Mouse (Mus musculus) hindbrain, embryonic 16.5 days (tissue): ENCODE results near the gene Plac8. TPM values are rescaled to one million over a fixed set of nuclear protein-coding genes. Genes with fewer than 3 reads are reported as not detected.

Experiments used
- ATAC-seq: fragments of 200-750 bp; cut with Nextera tagmentation; 2 replicates; pipeline ENCODE4 v1.8.0; 2017; ENCODE audit warnings: moderate TSS enrichment, moderate library complexity
- H3K27ac ChIP-seq: fragments of 300-500 bp; sonication (generic); 2 replicates; pipeline ENCODE4 v1.5.1; 2014; ENCODE audit warnings: low read depth, mild to moderate bottlenecking, control low read depth, low read length, moderate library complexity
- H3K27me3 ChIP-seq: fragments of 300-500 bp; sonication (generic); replicated peaks from 2 replicates; pipeline ENCODE4 v1.6.1; 2014; ENCODE audit warnings: low read length; ENCODE audit not compliant: control insufficient read depth, insufficient read depth
- H3K36me3 ChIP-seq: fragments of 300-500 bp; sonication (generic); 2 replicates; pipeline ENCODE4 v1.6.1; 2014; ENCODE audit warnings: mild to moderate bottlenecking, low read length, moderate library complexity, mixed read lengths; ENCODE audit not compliant: control insufficient read depth, insufficient read depth
- H3K4me1 ChIP-seq: fragments of 300-500 bp; sonication (generic); 2 replicates; pipeline ENCODE4 v1.6.1; 2014; ENCODE audit warnings: low read depth, low read length; ENCODE audit not compliant: control insufficient read depth, insufficient read depth
- H3K4me2 ChIP-seq: fragments of 300-500 bp; sonication (generic); 2 replicates; pipeline ENCODE4 v1.6.1; 2014; ENCODE audit warnings: mild to moderate bottlenecking, low read length, control low read depth, moderate library complexity
- H3K4me3 ChIP-seq: fragments of 300-500 bp; sonication (generic); 2 replicates; pipeline ENCODE4 v1.5.1; 2014; ENCODE audit warnings: mild to moderate bottlenecking, low read length, control low read depth, moderate library complexity
- H3K9ac ChIP-seq: fragments of 300-500 bp; sonication (generic); 2 replicates; pipeline ENCODE4 v1.6.1; 2014; ENCODE audit warnings: low read depth, mild to moderate bottlenecking, control low read depth, low read length, moderate library complexity
- H3K9me3 ChIP-seq: fragments of 300-500 bp; sonication (generic); 2 replicates; pipeline ENCODE4 v1.6.1; 2014; ENCODE audit warnings: mild to moderate bottlenecking, low read length, moderate library complexity; ENCODE audit not compliant: control insufficient read depth
- WGBS: fragments of 180-500 bp; shearing (Covaris S2); extraction: QIAGEN DNeasy Blood & Tissue Kit; methylation state at CpG from one replicate; pipeline ENCODE4 v1.1.7; 2014; 5-methylcytosine and 5-hydroxymethylcytosine counted together
- polyA plus RNA-seq: library from polyadenylated mRNA; unstranded; fragments of >200 nt; fragmentation: Nextera tagmentation; extraction: Ambion mirVana; gene quantifications from 2 replicates; pipeline ENCODE4 v1.2.1, GENCODE M21; 2015

The Plac8 gene
- polyA plus RNA-seq, 1 experiment from 2014 or later, result 0.65 TPM

DNA sequence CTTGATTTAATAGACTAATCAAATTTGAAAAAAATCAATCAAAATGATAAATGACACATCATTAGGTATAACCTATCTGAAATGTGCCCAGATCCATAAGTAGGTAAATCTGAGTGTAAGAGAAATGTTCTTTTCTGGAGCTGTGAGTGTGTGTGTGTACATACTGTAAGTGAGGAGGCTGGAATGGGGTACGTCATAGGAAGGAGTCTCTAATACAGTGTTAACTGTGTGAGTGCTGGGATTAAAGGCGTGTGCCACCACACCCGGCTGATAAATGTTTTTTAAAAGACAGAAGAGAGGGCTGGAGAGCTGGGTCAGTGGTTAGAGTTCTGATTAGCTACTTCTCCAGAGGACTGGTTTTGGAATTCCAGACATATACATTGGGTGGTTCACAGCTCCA lies 46.4 kb downstream of the Plac8 start:
- Histone ChIP-seq H3K36me3 (peaks cover 14% of the 10 kb centered on the region), H3K27me3 (no peaks in the 10 kb centered on the region), H3K9me3 (no peaks in the 10 kb centered on the region), H3K27ac (no peak overlapping the region), H3K9ac (no peak overlapping the region), H3K4me1 (no peaks in the 10 kb centered on the region), H3K4me3 (no peak overlapping the region), H3K4me2 (no peak overlapping the region; the same call in 1 of the 2 replicates)
- 88% methylated on average over 3 of the region's 3 CpGs for WGBS
- no peak for ATAC-seq

DNA sequence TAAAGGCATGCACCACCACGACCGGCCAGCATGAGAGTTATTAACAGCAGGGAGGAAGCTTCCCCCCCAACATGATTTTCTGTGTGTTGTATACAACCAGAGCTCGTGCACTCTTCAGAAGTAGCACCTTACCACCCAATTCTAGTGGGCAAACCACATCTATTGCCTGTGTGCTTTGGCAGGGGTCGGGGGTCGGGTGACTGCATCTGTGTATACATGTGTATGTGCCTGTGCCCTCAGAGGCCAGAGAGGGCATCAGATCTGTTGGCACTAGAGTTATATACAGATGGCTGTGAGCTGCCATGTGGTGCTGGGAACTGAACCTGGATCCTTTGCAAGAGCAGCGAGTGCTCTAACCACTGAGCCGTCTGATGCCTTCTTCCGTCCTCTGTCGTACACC lies 47.1 kb downstream of the Plac8 start:
- no peak overlapping the region for H3K9ac ChIP-seq
- no peak overlapping the region for H3K27ac ChIP-seq
- no peak overlapping the region for H3K4me3 ChIP-seq
- WGBS, result 96% methylated on average over 9 of the region's 9 CpGs
- no peak overlapping the region for H3K4me2 ChIP-seq
- H3K27me3 ChIP-seq, result no peaks in the 10 kb centered on the region
- H3K4me1 ChIP-seq, result peaks cover 3% of the 10 kb centered on the region
- ATAC-seq, result no peak
- H3K36me3 ChIP-seq, result peaks cover 9% of the 10 kb centered on the region; the same call in 1 of the 2 replicates
- no peaks in the 10 kb centered on the region for H3K9me3 ChIP-seq

DNA sequence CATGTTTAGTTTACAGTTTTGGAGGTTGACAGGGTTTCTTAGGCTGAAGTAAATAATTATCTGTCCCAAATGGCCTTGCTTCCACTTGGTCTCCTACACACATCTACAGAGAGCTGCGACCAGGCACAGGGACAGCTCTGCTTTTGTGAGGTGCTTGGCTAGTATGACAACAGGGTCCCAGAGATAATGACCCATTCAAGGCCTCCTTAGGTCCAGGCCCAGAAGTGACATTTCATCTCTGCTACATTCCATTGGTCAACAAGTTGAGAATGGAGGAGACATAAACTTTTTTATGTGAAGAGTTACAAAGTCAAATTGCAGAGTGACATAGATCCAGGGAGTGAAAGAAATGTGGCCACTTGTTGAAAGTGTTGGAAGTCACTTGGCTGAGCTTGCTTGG lies 48.7 kb downstream of the Plac8 start:
- WGBS, result 96% methylated on average over 1 of the region's 1 CpGs

DNA sequence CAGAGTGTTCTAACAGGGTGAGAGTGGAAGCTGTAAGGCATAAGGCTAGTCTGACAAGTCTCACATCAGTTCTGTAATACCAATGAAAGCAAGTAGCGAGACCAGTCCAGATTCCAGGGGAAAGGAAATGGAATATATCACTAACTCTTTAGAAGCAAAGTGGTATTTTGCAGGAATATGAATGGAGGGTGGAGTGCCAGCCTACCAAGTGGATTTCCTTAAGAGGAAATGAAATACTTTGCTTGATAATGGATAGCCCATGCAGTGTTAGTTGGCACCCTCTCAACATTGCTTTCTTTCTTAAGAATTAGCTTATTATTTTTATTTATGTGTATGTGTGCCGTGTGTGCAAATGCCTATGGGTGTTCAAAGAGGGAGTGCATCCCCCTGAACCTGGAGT lies 51.8 kb downstream of the Plac8 start:
- 93% methylated on average over 2 of the region's 2 CpGs for WGBS
- no peaks in the 10 kb centered on the region for H3K9me3 ChIP-seq
- H3K4me3 ChIP-seq, result no peak overlapping the region
- no peaks in the 10 kb centered on the region for H3K36me3 ChIP-seq
- H3K27ac ChIP-seq, result no peak overlapping the region
- H3K4me1 ChIP-seq, result peaks cover 15% of the 10 kb centered on the region
- no peaks in the 10 kb centered on the region for H3K27me3 ChIP-seq
- H3K4me2 ChIP-seq, result peak overlapping the region; percentile 7; the same call in 1 of the 2 replicates
- H3K9ac ChIP-seq, result no peak overlapping the region
- no peak for ATAC-seq

More for the DNA sequence above, 48.7 kb downstream of the Plac8 start:
- H3K4me1 ChIP-seq, result peaks cover 11% of the 10 kb centered on the region
- no peak overlapping the region for H3K4me3 ChIP-seq
- no peaks in the 10 kb centered on the region for H3K9me3 ChIP-seq
- H3K4me2 ChIP-seq, result no peak overlapping the region
- no peak for ATAC-seq
- H3K36me3 ChIP-seq, result 0 out of 2 replicates have a peak, but pooled peaks cover under 1% of the 10 kb centered on the region
- H3K9ac ChIP-seq, result no peak overlapping the region
- no peaks in the 10 kb centered on the region for H3K27me3 ChIP-seq
- H3K27ac ChIP-seq, result no peak overlapping the region

DNA sequence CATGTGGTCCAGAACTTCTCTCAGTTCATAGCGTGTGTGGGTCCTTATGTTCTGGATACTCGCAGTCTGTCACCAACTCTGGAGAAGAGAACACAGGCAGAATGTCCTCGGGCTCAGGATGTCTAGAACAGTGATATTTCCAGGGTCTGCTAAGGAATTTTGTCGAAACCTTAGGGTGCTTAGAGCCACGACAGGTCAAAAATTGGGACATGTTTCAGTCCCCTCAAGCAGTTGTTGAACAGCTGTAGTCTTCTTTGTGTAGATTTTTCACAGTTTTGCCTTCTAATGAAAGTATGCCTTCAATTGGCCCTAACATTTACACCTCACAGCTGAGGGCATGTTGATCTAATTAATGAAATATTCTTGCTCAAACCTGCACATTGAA lies 53.0 kb downstream of the Plac8 start:
- Histone ChIP-seq H3K9ac (peak overlapping the region; percentile 71), H3K4me2 (peak overlapping the region; percentile 89), H3K27me3 (no peaks in the 10 kb centered on the region), H3K4me1 (peaks cover 15% of the 10 kb centered on the region), H3K27ac (no peak overlapping the region), H3K36me3 (no peaks in the 10 kb centered on the region), H3K4me3 (peak overlapping the region; percentile 64), H3K9me3 (no peaks in the 10 kb centered on the region)
- 5% methylated on average over 5 of the region's 5 CpGs for WGBS
- no peak for ATAC-seq

DNA sequence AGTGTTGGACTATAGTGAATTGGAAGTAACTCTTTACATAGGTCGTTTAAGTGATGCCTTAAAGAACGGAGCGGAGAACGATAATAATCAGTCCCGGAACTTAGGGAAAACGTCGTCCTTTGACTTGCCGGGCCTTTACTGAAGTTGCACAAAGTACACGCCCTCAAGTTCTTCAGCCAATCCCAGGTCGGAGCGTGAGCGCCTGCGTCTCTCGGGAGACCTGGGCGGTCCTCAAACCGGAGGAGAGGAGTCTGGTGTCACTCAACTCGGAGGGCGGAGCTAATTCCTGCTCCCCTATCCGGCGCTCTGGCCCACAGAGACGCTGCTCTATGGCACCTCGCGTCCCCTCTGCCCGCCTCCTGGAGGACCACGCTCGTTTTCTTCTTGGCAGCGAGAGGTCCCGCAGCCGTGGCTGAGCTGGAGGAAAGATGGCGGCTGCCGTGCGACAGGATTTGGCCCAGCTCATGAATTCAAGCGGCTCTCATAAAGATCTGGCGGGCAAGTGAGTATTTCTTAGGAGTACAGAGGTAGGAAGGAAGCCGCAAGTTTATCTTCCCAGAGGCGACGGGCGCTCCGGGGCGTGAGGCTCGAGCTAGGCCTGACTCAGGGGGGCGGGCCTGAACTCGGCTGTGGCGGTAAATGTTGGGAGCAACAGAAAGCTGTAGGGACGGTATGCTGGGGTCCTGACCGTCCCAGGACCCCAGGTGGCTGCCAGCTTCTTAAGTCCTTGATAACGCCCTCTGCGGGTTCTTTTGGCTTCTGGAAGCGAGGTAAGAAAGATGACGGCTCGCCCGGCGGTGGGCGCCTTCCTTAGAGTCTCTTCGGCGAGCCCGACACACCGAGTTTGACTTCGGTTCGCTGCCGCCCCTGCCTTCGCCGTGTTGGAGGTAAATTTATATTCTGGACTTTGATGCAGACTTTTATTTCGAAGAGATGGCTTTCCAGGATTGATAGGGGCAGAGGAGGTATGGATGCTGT lies 53.7 kb downstream of the Plac8 start, which contains the start of gene Cops4:
Gene Cops4, plus strand, starts transcription at position 261 of the 978 bp plus-strand sequence.
- peak within 1 kb of the TSS; percentile 79 for H3K27ac ChIP-seq
- H3K36me3 ChIP-seq, result no peaks in the 10 kb centered on the region
- peaks cover 15% of the 10 kb centered on the region for H3K4me1 ChIP-seq
- H3K4me2 ChIP-seq, result peak within 1 kb of the TSS; percentile 89
- H3K4me3 ChIP-seq, result peak within 1 kb of the TSS; percentile 64
- no peaks in the 10 kb centered on the region for H3K9me3 ChIP-seq
- WGBS, result under 1% methylated on average over 64 of the region's 64 CpGs
- peak within 1 kb of the TSS; percentile 71 for H3K9ac ChIP-seq
- no peaks in the 10 kb centered on the region for H3K27me3 ChIP-seq
- ATAC-seq, result peak; percentile 100

DNA sequence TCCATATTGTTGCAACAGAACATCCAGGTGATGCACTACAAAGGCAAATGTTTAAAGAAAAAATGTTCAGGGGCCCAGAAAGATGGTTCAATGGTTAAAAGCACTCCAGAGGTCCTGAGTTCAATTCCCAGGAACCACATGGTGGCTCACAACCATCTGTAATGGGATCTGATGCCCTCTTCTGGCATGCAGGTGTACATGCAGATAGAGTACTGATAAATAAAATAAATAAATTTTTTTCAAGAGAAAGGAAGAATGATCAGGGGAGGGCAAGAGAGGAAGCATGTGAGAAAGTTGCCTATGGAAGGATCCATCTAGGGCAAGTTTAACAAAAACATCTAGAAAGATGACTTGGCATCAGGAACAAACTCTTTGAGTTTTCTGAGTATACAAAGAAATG lies 59.5 kb downstream of the Plac8 start:
- H3K27ac ChIP-seq, result no peak overlapping the region
- no peak overlapping the region for H3K9ac ChIP-seq
- H3K4me3 ChIP-seq, result no peak overlapping the region
- no peaks in the 10 kb centered on the region for H3K9me3 ChIP-seq
- no peak for ATAC-seq
- no peaks in the 10 kb centered on the region for H3K36me3 ChIP-seq
- H3K4me1 ChIP-seq, result peaks cover 2% of the 10 kb centered on the region
- H3K4me2 ChIP-seq, result no peak overlapping the region
- no peaks in the 10 kb centered on the region for H3K27me3 ChIP-seq

DNA sequence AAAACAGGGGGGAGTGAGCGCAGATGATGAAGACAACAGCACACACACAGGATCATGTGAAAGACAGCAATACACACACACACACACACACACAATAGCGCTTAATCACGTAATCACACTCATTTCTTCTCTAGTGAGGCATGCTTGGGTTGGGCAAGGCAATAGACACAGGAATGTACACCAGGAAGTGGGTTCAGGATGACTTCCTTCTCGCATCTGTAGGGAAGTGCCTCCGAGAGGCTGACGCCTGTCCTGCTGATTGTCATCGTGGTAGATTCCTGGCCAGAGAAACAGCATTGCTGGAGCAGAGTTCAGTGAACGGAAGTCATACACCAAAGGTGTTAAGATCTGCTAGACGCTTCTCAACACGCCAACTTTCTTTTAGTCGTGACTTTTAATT lies 62.8 kb downstream of the Plac8 start:
- Histone ChIP-seq H3K9me3 (no peaks in the 10 kb centered on the region), H3K4me1 (no peaks in the 10 kb centered on the region), H3K9ac (no peak overlapping the region), H3K27ac (no peak overlapping the region), H3K4me3 (no peak overlapping the region), H3K4me2 (no peak overlapping the region), H3K27me3 (no peaks in the 10 kb centered on the region), H3K36me3 (no peaks in the 10 kb centered on the region)
- ATAC-seq, result no peak
- 77% methylated on average over 11 of the region's 11 CpGs for WGBS
